Mouse (Mus musculus): ENCODE measurements around the gene Fam186a. TPM values are rescaled to one million over a fixed set of nuclear protein-coding genes. Genes with fewer than 3 reads are reported as not detected.

The Fam186a gene
- polyA plus RNA-seq, 1 experiment, result not detected

DNA sequence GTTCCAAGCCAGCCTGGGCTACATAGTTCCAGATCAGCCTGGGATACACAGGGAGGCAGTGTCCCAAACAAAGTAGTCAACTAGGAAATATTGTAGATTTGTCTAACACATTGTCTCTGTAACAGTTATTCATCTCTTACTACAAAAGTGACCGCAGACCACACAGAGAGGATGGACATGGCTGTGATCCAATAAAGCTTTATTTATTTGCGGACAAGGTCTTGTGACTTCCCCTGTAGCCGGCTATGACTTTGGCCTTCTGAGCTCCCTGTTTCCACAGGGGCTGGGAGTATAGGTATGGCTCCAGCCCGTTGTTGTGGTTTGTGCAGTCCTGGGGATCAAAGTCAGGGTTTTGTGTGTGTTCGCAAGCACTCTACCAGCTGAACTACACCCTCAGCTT is 88.3 kb downstream of the Fam186a start:
- no peak overlapping the region for H3K4me3 ChIP-seq (ENCODE audit: insufficient read depth, low read length)
- 0 out of 2 replicates have a peak, but pooled peaks cover 5% of the 10 kb centered on the region for H3K4me1 ChIP-seq (ENCODE audit: control insufficient read depth, insufficient read depth, low read length)
- no peak overlapping the region for H3K27ac ChIP-seq (ENCODE audit: insufficient read depth, low read length)
- TF ChIP-seq CTCF (IDR thresholded peaks at IDR 0.05; ENCODE audit: borderline replicate concordance, insufficient read depth, low read length), result no peak
- TF ChIP-seq POLR2A (IDR thresholded peaks at IDR 0.05; ENCODE audit: low read depth, low read length), result no peak

DNA sequence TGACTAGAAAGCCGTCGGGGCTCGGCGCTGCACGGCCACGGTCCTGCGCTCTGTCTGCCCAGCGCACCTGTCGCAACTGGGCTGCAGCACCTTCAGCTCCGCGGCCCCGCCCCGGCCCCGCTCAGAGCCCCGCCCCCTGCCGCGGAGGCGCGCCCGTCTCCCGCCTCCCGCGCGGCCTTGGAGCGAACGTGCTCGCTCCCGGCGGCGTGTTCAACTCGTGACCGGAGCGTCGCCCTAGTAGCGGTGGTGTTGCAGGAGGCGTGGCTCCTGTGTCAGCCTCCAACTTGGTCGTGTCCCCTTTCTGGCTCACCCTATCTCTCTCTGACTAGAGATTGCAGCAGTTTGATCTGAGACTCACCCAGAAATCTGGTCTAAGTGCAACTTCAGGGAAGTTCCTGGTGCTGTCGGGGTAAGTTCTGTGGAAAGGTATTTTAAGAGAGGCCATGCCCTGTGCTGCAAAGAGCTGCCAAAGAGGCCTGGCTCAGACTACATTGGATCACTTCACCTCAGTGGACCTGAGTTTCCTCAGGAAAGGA is 91.5 kb downstream of the Fam186a start, which contains the start of gene Lima1:
TSS of gene Lima1 (minus strand) at position 123 of the 536 bp plus-strand sequence.
- TF ChIP-seq POLR2A (IDR thresholded peaks at IDR 0.05; ENCODE audit: low read depth, low read length), result peak; percentile 69
- TF ChIP-seq CTCF (IDR thresholded peaks at IDR 0.05; ENCODE audit: borderline replicate concordance, insufficient read depth, low read length), result no peak
- H3K27ac ChIP-seq (ENCODE audit: insufficient read depth, low read length), result no peak within 1 kb of the TSS
- H3K4me3 ChIP-seq (ENCODE audit: insufficient read depth, low read length), result peak within 1 kb of the TSS; percentile 59
- 0 out of 2 replicates have a peak, but pooled peaks cover 5% of the 10 kb centered on the region for H3K4me1 ChIP-seq (ENCODE audit: control insufficient read depth, insufficient read depth, low read length)

- Histone ChIP-seq H3K4me3 (ENCODE audit: insufficient read depth, low read length) (peak overlapping the region; percentile 59), H3K4me1 (ENCODE audit: control insufficient read depth, insufficient read depth, low read length) (0 out of 2 replicates have a peak, but pooled peaks cover 5% of the 10 kb centered on the region), H3K27ac (ENCODE audit: insufficient read depth, low read length) (no peak overlapping the region)
- TF ChIP-seq POLR2A (IDR thresholded peaks at IDR 0.05; ENCODE audit: low read depth, low read length) (no peak), CTCF (IDR thresholded peaks at IDR 0.05; ENCODE audit: borderline replicate concordance, insufficient read depth, low read length) (no peak)
Measured at GRCm38 (mm10) chr15:99874612-99875333, 92.1 kb downstream of the Fam186a start.

DNA sequence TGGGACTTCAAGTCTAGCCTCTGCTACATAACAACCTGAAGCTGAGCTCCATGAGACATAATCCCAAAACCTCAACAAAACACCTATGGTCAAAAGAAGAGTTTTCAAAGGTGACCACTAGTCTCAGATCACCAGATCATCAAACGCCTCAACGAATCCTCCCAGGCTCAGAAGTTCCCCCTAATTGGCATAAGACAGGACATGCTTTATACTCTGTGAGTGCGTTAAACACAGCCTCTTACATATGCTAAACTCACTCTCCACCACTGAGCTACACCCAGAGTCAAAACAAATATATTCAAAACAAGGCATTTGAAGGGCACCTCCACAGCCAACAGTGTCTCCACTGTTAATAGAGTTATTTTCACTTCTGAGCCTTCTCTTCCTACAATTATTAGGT is 94.3 kb downstream of the Fam186a start:
- Histone ChIP-seq H3K27ac (ENCODE audit: insufficient read depth, low read length) (no peak overlapping the region), H3K4me1 (ENCODE audit: control insufficient read depth, insufficient read depth, low read length) (peaks cover 5% of the 10 kb centered on the region; the same call in 1 of the 2 replicates), H3K4me3 (ENCODE audit: insufficient read depth, low read length) (no peak overlapping the region)
- TF ChIP-seq CTCF (IDR thresholded peaks at IDR 0.05; ENCODE audit: borderline replicate concordance, insufficient read depth, low read length) (no peak), POLR2A (IDR thresholded peaks at IDR 0.05; ENCODE audit: low read depth, low read length) (no peak)

Other genes starting within 250 kb of the Fam186a start
- gene Gpd1, start 249.5 kb downstream of the Fam186a start, polyA plus RNA-seq (2011; ENCODE audit: insufficient read length, low read depth, missing spikeins), result 0.53 and 0.54 TPM in 2 replicates
- gene Cox14, start 241.4 kb downstream of the Fam186a start, polyA plus RNA-seq (2011; ENCODE audit: insufficient read length, low read depth, missing spikeins), result 58.2 and 66.5 TPM in 2 replicates
- 75.9 and 82.1 TPM in 2 replicates for gene Cers5, start 194.2 kb downstream of the Fam186a start, polyA plus RNA-seq (2011; ENCODE audit: insufficient read length, low read depth, missing spikeins)
- 172 and 199 TPM in 2 replicates for gene Lima1, start 91.6 kb downstream of the Fam186a start, polyA plus RNA-seq (2011; ENCODE audit: insufficient read length, low read depth, missing spikeins)
- 50.3 and 61.0 TPM in 2 replicates for gene Larp4, start 3.0 kb upstream of the Fam186a start, polyA plus RNA-seq (2011; ENCODE audit: insufficient read length, low read depth, missing spikeins)
- 19.2 and 20.6 TPM in 2 replicates for gene Dip2b, start 71.6 kb upstream of the Fam186a start, polyA plus RNA-seq (2011; ENCODE audit: insufficient read length, low read depth, missing spikeins)